Mouse (Mus musculus): ENCODE results near the gene Zfp85. TPM values are rescaled to one million over a fixed set of nuclear protein-coding genes. Genes with fewer than 3 reads are reported as not detected.
"Not testable (repeated sequence)": the region's sequence is repeated elsewhere in the genome, so short reads cannot be mapped to it uniquely, and the experiment has no call there.

Zfp85 gene
- total and polyA plus RNA-seq, 3 experiments = 0.17 to 9.5 (median 9.5) TPM

DNA sequence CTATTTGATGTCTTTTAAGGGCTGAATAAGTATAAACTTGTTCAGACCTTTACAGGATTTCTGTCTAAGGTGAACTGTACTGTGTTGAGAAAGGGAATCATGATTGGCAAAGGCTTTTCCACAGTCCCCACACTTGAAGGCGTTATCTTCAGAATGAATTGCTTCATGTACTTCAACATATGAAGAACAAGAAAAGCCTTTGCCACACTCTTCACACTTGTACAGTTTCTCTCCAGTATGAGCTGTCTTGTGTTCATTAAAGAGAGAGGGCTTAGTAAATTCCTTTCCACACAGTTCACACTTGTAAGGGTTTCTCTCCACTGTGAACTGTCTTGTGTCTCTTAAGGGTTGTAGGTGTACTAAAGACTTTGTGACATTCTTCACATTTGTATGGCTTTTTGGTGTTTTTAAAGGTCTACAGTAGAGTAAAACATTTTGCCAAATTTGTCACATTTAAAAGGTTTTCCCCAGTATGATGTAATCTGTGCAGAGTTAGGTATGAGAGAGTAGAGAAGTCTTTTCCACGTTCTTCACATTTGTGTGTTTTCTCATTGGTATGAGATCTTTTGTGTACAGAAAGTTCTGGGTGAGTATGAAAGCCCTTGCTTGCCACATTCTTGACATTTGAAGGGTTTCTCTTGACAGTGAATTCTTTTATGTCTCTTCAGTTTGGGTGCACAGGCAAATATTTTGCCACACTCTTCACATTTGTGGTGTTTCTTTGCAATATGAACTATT, 8.2 kb upstream of the Zfp85 start:
- DNase-seq (ENCODE audit: low spot score) = no peak
- no peaks in the 10 kb centered on the region for H3K27me3 ChIP-seq (ENCODE audit: insufficient read depth, low read length)
- no peaks in the 10 kb centered on the region for H3K36me3 ChIP-seq (replicated peaks)
- H3K4me1 ChIP-seq (ENCODE audit: insufficient read depth, low read depth, low read length) = no peaks in the 10 kb centered on the region
- no peak overlapping the region for H3K4me3 ChIP-seq (ENCODE audit: low read depth, low read length)
- no peak for TF ChIP-seq GATA1 (IDR thresholded peaks at IDR 0.05; ENCODE audit: borderline replicate concordance, low read length)
- no peak for TF ChIP-seq GATA2 (IDR thresholded peaks at IDR 0.05; ENCODE audit: borderline replicate concordance, low read depth, low read length)
- no peak for ATAC-seq (ENCODE audit: extremely low read depth, insufficient number of reproducible peaks, low FRiP score, poor library complexity, severe bottlenecking)
- H3K9me3 ChIP-seq (replicated peaks) = no peaks in the 10 kb centered on the region

GRCm38 (mm10) chr13:67759966-67760365, 4.9 kb upstream of the Zfp85 start:
- no peaks in the 10 kb centered on the region for H3K4me1 ChIP-seq (ENCODE audit: insufficient read depth, low read depth, low read length)
- no peak for TF ChIP-seq GATA2 (IDR thresholded peaks at IDR 0.05; ENCODE audit: borderline replicate concordance, low read depth, low read length)
- no peak for TF ChIP-seq GATA1 (IDR thresholded peaks at IDR 0.05; ENCODE audit: borderline replicate concordance, low read length)
- no peak for TF ChIP-seq POLR2AphosphoS5 (IDR thresholded peaks at IDR 0.05; ENCODE audit: insufficient replicate concordance, low read depth, low read length)
- TF ChIP-seq TAL1 (conservative IDR thresholded peaks at IDR 0.05; ENCODE audit: low read depth, low read length) = no peak
- no peak for TF ChIP-seq CTCF (IDR thresholded peaks at IDR 0.05; ENCODE audit: low read depth, low read length)
- ATAC-seq (ENCODE audit: extremely low read depth, insufficient number of reproducible peaks, low FRiP score, poor library complexity, severe bottlenecking) = no peak
- no peaks in the 10 kb centered on the region for H3K9me3 ChIP-seq (replicated peaks)
- no peaks in the 10 kb centered on the region for H3K36me3 ChIP-seq (replicated peaks)
- no peaks in the 10 kb centered on the region for H3K27me3 ChIP-seq (ENCODE audit: insufficient read depth, low read length)
- H3K4me3 ChIP-seq (ENCODE audit: low read depth, low read length) = no peak overlapping the region
- no peak for DNase-seq (ENCODE audit: low spot score)

- no peak overlapping the region for H3K4me3 ChIP-seq (ENCODE audit: low read depth, low read length)
- no peaks in the 10 kb centered on the region for H3K9me3 ChIP-seq (replicated peaks)
- TF ChIP-seq TAL1 (conservative IDR thresholded peaks at IDR 0.05; ENCODE audit: low read depth, low read length) (no peak), GATA2 (IDR thresholded peaks at IDR 0.05; ENCODE audit: borderline replicate concordance, low read depth, low read length) (no peak), POLR2AphosphoS5 (IDR thresholded peaks at IDR 0.05; ENCODE audit: insufficient replicate concordance, low read depth, low read length) (no peak), CTCF (IDR thresholded peaks at IDR 0.05; ENCODE audit: low read depth, low read length) (no peak), GATA1 (IDR thresholded peaks at IDR 0.05; ENCODE audit: borderline replicate concordance, low read length) (no peak)
- H3K36me3 ChIP-seq (replicated peaks) = peaks cover 7% of the 10 kb centered on the region
- DNase-seq (ENCODE audit: low spot score) (no peak), ATAC-seq (ENCODE audit: extremely low read depth, insufficient number of reproducible peaks, low FRiP score, poor library complexity, severe bottlenecking) (no peak)
- H3K27me3 ChIP-seq (ENCODE audit: insufficient read depth, low read length) = no peaks in the 10 kb centered on the region
- peaks cover 4% of the 10 kb centered on the region for H3K4me1 ChIP-seq (ENCODE audit: insufficient read depth, low read depth, low read length)
Observed at GRCm38 (mm10) chr13:67755761-67756160, 733 bp upstream of the Zfp85 start.

DNA sequence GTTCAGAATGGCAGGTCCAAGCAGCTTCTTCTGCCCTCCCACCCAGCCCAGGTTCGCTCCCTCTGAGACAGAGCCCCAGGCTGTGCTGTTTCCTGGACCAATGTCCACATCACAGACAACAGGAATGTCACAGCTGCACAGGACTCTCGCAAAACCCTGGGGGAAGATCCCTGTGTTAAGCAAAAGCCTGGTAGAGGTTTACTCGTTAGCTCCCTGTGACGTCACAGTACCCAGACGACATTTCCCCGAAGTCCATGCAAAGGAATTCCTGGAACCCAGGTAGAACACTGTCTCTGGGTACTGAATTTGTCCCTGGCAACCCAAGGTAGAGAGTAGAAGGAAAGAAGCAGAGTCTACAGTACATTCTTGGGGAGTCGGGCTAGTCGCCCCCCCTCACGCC, 11.1 kb downstream of the Zfp85 start:
- no peak for DNase-seq (ENCODE audit: low spot score)
- H3K4me1 ChIP-seq (ENCODE audit: insufficient read depth, low read depth, low read length) = no peaks in the 10 kb centered on the region
- H3K4me3 ChIP-seq (ENCODE audit: low read depth, low read length) = no peak overlapping the region
- peaks cover 10% of the 10 kb centered on the region for H3K9me3 ChIP-seq (replicated peaks)
- ATAC-seq (ENCODE audit: extremely low read depth, insufficient number of reproducible peaks, low FRiP score, poor library complexity, severe bottlenecking) = no peak
- TF ChIP-seq POLR2AphosphoS5 (IDR thresholded peaks at IDR 0.05; ENCODE audit: insufficient replicate concordance, low read depth, low read length) (no peak), CTCF (IDR thresholded peaks at IDR 0.05; ENCODE audit: low read depth, low read length) (no peak), GATA1 (IDR thresholded peaks at IDR 0.05; ENCODE audit: borderline replicate concordance, low read length) (no peak), TAL1 (conservative IDR thresholded peaks at IDR 0.05; ENCODE audit: low read depth, low read length) (no peak), GATA2 (IDR thresholded peaks at IDR 0.05; ENCODE audit: borderline replicate concordance, low read depth, low read length) (no peak)
- no peaks in the 10 kb centered on the region for H3K27me3 ChIP-seq (ENCODE audit: insufficient read depth, low read length)
- no peaks in the 10 kb centered on the region for H3K36me3 ChIP-seq (replicated peaks)

DNA sequence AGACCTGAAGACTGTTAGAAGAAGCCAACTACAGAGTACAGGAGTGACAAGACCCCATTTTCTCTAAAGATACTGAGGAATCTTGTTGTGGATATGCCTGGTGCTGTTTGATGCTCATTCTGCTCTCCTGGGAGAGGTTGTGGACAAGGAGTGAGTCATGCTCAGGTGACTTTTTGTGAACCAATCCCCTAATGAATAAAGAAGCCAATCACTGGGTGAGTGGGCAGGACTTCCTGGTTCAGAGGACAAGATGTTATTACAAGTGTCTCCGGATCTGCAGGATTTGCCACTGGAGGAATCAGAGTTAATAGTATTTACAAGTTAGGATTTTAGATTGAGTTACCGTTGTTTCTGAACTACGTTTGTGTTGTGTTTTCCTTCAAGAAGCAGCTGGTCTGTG, 12.1 kb downstream of the Zfp85 start:
- DNase-seq (ENCODE audit: low spot score) (no peak), ATAC-seq (ENCODE audit: extremely low read depth, insufficient number of reproducible peaks, low FRiP score, poor library complexity, severe bottlenecking) (no peak)
- TF ChIP-seq TAL1 (conservative IDR thresholded peaks at IDR 0.05; ENCODE audit: low read depth, low read length) (no peak), GATA1 (IDR thresholded peaks at IDR 0.05; ENCODE audit: borderline replicate concordance, low read length) (no peak), GATA2 (IDR thresholded peaks at IDR 0.05; ENCODE audit: borderline replicate concordance, low read depth, low read length) (no peak), CTCF (IDR thresholded peaks at IDR 0.05; ENCODE audit: low read depth, low read length) (no peak), POLR2AphosphoS5 (IDR thresholded peaks at IDR 0.05; ENCODE audit: insufficient replicate concordance, low read depth, low read length) (no peak)
- H3K9me3 ChIP-seq (replicated peaks) = peaks cover 7% of the 10 kb centered on the region
- no peaks in the 10 kb centered on the region for H3K27me3 ChIP-seq (ENCODE audit: insufficient read depth, low read length)
- no peak overlapping the region for H3K4me3 ChIP-seq (ENCODE audit: low read depth, low read length)
- H3K36me3 ChIP-seq (replicated peaks) = no peaks in the 10 kb centered on the region
- no peaks in the 10 kb centered on the region for H3K4me1 ChIP-seq (ENCODE audit: insufficient read depth, low read depth, low read length)

GRCm38 (mm10) chr13:67734391-67734790, 20.6 kb downstream of the Zfp85 start:
- H3K4me1 ChIP-seq (ENCODE audit: insufficient read depth, low read depth, low read length); H3K36me3 ChIP-seq (replicated peaks); H3K4me3 ChIP-seq (ENCODE audit: low read depth, low read length); ATAC-seq (ENCODE audit: extremely low read depth, insufficient number of reproducible peaks, low FRiP score, poor library complexity, severe bottlenecking); DNase-seq (ENCODE audit: low spot score); H3K27me3 ChIP-seq (ENCODE audit: insufficient read depth, low read length): not testable (repeated sequence)
- peaks cover 15% of the 10 kb centered on the region for H3K9me3 ChIP-seq (replicated peaks)

DNA sequence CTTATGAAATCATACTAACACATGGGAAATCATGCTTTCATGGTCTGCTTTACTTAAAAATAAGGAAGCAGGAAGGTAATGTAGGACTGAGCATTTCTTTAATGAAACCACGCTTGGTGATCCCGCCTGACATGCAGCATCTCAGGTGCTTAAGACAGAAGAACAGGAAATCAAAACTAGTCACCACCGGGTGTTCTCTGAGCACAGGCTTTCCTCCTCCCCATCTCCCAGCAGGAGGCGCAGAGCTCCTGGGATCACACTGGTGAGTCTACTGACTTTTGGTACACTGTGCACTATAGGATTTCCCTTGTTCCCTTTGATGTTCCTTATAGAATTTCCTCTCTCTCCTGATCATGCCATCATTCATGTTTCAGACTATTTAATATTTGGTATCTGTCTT, 25.6 kb downstream of the Zfp85 start:
- H3K27me3 ChIP-seq (ENCODE audit: insufficient read depth, low read length); DNase-seq (ENCODE audit: low spot score); H3K4me3 ChIP-seq (ENCODE audit: low read depth, low read length); H3K4me1 ChIP-seq (ENCODE audit: insufficient read depth, low read depth, low read length); H3K36me3 ChIP-seq (replicated peaks); ATAC-seq (ENCODE audit: extremely low read depth, insufficient number of reproducible peaks, low FRiP score, poor library complexity, severe bottlenecking): not testable (repeated sequence)
- H3K9me3 ChIP-seq (replicated peaks) = peaks cover 11% of the 10 kb centered on the region
